Comparison of ENCODE assay signal across 9 mouse cellular contexts in genomic region chr7:109241313-109241712, GRCm38 (mm10).
DNase-seq lines count a peak whose midpoint lies in the region; ATAC-seq and TF ChIP-seq lines count a peak whose summit lies in the region.
"Had no signal": no experiment of that assay in that cellular context is flagged by ENCODE, and none has a peak within 500 bp of the region (broad histone marks: within the 10 kb centered on the region; RNA-seq: fewer than 3 reads in every experiment).

No protein-coding gene starts in this region.

- no peaks in the 10 kb centered on the region for H3K27me3 ChIP-seq in intestine, postnatal 0 days (replicated peaks; ENCODE audit: control insufficient read depth, insufficient read depth, low read length)
- no peaks in the 10 kb centered on the region for H3K27me3 ChIP-seq in intestine, embryonic 15.5 days (replicated peaks)
- no peaks in the 10 kb centered on the region for H3K27me3 ChIP-seq in forebrain, postnatal 0 days (ENCODE audit: insufficient read depth, low read length)
- H3K27me3 ChIP-seq in midbrain, embryonic 10.5 days (ENCODE audit: low read depth, poor library complexity, severe bottlenecking), result peaks cover 39% of the 10 kb centered on the region; the same call in 1 of the 2 replicates

- H3K9me3 ChIP-seq in intestine, postnatal 0 days (ENCODE audit: control insufficient read depth), result no peaks in the 10 kb centered on the region
- no peaks in the 10 kb centered on the region for H3K9me3 ChIP-seq in intestine, embryonic 15.5 days
- no peaks in the 10 kb centered on the region for H3K9me3 ChIP-seq in forebrain, postnatal 0 days (ENCODE audit: low read length)
- 0 out of 2 replicates have a peak, but pooled peaks cover 4% of the 10 kb centered on the region for H3K9me3 ChIP-seq in midbrain, embryonic 10.5 days (replicated peaks)
- H3K9me3 ChIP-seq: heart, embryonic 15.5 days had no signal

- H3K36me3 ChIP-seq in intestine, postnatal 0 days (ENCODE audit: control insufficient read depth, insufficient read depth), result no peaks in the 10 kb centered on the region
- H3K36me3 ChIP-seq in intestine, embryonic 15.5 days, result no peaks in the 10 kb centered on the region
- H3K36me3 ChIP-seq in forebrain, postnatal 0 days (ENCODE audit: insufficient read depth), result no peaks in the 10 kb centered on the region
- H3K36me3 ChIP-seq in midbrain, embryonic 10.5 days, result no peaks in the 10 kb centered on the region
- H3K36me3 ChIP-seq: heart, embryonic 15.5 days had no signal

- 19% methylated on average over 19 of the region's 19 CpGs for WGBS in intestine, postnatal 0 days
- 16% methylated on average over 19 of the region's 19 CpGs for WGBS in intestine, embryonic 15.5 days
- WGBS in forebrain, postnatal 0 days, result 17% methylated on average over 19 of the region's 19 CpGs
- 10% methylated on average over 19 of the region's 19 CpGs for WGBS in midbrain, embryonic 10.5 days

- peak; percentile 55 for TF ChIP-seq CTCF in intestine, postnatal 0 days (IDR thresholded peaks at IDR 0.05; ENCODE audit: low read depth)
- peak; percentile 34 for TF ChIP-seq CTCF in forebrain, postnatal 0 days (IDR thresholded peaks at IDR 0.05; ENCODE audit: low read depth)

- no peak for ATAC-seq in intestine, postnatal 0 days
- ATAC-seq in intestine, embryonic 15.5 days, result no peak
- peak; percentile 43; the same call in 1 of the 2 replicates for ATAC-seq in forebrain, postnatal 0 days

- peak; percentile 59 for DNase-seq in adrenal gland, postnatal 14 days
- no peak for DNase-seq in forebrain, postnatal 0 days
- peak; percentile 58 for DNase-seq in midbrain, embryonic 10.5 days (ENCODE audit: low spot score)
- no peak for DNase-seq in spleen, postnatal 4 days (ENCODE audit: low spot score in 2 of 2)
- no peak for DNase-seq in thymus, postnatal 25 days
- no peak for DNase-seq in T-cell, adult 2 months (ENCODE audit: low spot score)

- H3K4me2 ChIP-seq in intestine, postnatal 0 days (replicated peaks; ENCODE audit: low read depth), result no peak overlapping the region
- no peak overlapping the region for H3K4me2 ChIP-seq in intestine, embryonic 15.5 days (replicated peaks)
- H3K4me2 ChIP-seq in forebrain, postnatal 0 days (ENCODE audit: low read depth), result no peak overlapping the region
- H3K4me2 ChIP-seq: heart, embryonic 15.5 days had no signal

- H3K4me1 ChIP-seq in intestine, postnatal 0 days (replicated peaks; ENCODE audit: control insufficient read depth, insufficient read depth, low read length), result no peaks in the 10 kb centered on the region
- no peaks in the 10 kb centered on the region for H3K4me1 ChIP-seq in intestine, embryonic 15.5 days (replicated peaks)
- no peaks in the 10 kb centered on the region for H3K4me1 ChIP-seq in forebrain, postnatal 0 days (ENCODE audit: insufficient read depth)
- H3K4me1 ChIP-seq in midbrain, embryonic 10.5 days, result peaks cover 47% of the 10 kb centered on the region
- H3K4me1 ChIP-seq: heart, embryonic 15.5 days had no signal

- H3K4me3 ChIP-seq in intestine, postnatal 0 days (ENCODE audit: low read depth, low read length), result no peak overlapping the region
- no peak overlapping the region for H3K4me3 ChIP-seq in intestine, embryonic 15.5 days (replicated peaks)
- H3K4me3 ChIP-seq in forebrain, postnatal 0 days (ENCODE audit: low read depth, low read length), result no peak overlapping the region
- peak overlapping the region; percentile 1; the same call in 1 of the 2 replicates for H3K4me3 ChIP-seq in midbrain, embryonic 10.5 days
- H3K4me3 ChIP-seq: heart, embryonic 15.5 days had no signal

- H3K9ac ChIP-seq in intestine, postnatal 0 days (ENCODE audit: low read depth, low read length), result no peak overlapping the region
- no peak overlapping the region for H3K9ac ChIP-seq in intestine, embryonic 15.5 days
- H3K9ac ChIP-seq in forebrain, postnatal 0 days, result no peak overlapping the region
- H3K9ac ChIP-seq: heart, embryonic 15.5 days had no signal

- no peak overlapping the region for H3K27ac ChIP-seq in intestine, postnatal 0 days (ENCODE audit: low read depth, low read length)
- H3K27ac ChIP-seq in intestine, embryonic 15.5 days, result no peak overlapping the region
- no peak overlapping the region for H3K27ac ChIP-seq in forebrain, postnatal 0 days (ENCODE audit: low read depth, low read length)
- H3K27ac ChIP-seq in midbrain, embryonic 10.5 days (replicated peaks), result no peak overlapping the region; the same call in 1 of the 2 replicates
- H3K27ac ChIP-seq: heart, embryonic 15.5 days had no signal

Comparison
In these comparisons a context has a peak if more than half of its experiments do, and no peak if none do; other contexts are left out.
1. DNase-seq: peak in adrenal gland, postnatal 14 days (single experiment) and midbrain, embryonic 10.5 days (single experiment); none in forebrain, postnatal 0 days (single experiment), spleen, postnatal 4 days (0 of 2), thymus, postnatal 25 days (single experiment) and T-cell, adult 2 months (single experiment).